Mouse (Mus musculus) liver, embryonic 14.5 days (tissue): ENCODE results near the gene Fgfr2. TPM values are rescaled to one million over a fixed set of nuclear protein-coding genes. Genes with fewer than 3 reads are reported as not detected.

Experiments used
- ATAC-seq: fragments of 200-750 bp; cut with Nextera tagmentation; 2 replicates; pipeline ENCODE4 v1.8.0; 2017; ENCODE audit warnings: moderate number of reproducible peaks, mild to moderate bottlenecking, moderate library complexity; ENCODE audit not compliant: insufficient read depth
- DNase-seq, 3 experiments: peaks; one replicate each; pipeline ENCODE4 v3.0.0-alpha.2; 2012 to 2013; ENCODE audit warnings: low read depth in 3 of 3, low spot score in 3 of 3
- H3K27ac ChIP-seq: fragments of 300-500 bp; sonication (generic); 2 replicates; pipeline ENCODE4 v1.5.1; 2014; ENCODE audit warnings: moderate library complexity, mild to moderate bottlenecking, control low read depth, inconsistent platforms
- H3K27me3 ChIP-seq: fragments of 300-500 bp; sonication (generic); 2 replicates; pipeline ENCODE4 v1.6.1; 2014; ENCODE audit warnings: mild to moderate bottlenecking, low read length, moderate library complexity; ENCODE audit not compliant: control insufficient read depth, insufficient read depth
- H3K36me3 ChIP-seq: fragments of 300-500 bp; sonication (generic); replicated peaks from 2 replicates; pipeline ENCODE4 v1.6.1; 2014; ENCODE audit warnings: low read depth; ENCODE audit not compliant: control insufficient read depth, insufficient read depth
- H3K4me1 ChIP-seq, 2 experiments: fragments of 200-500 bp in 1 of 2; fragments of 300-500 bp in 1 of 2; sonication (generic) in 1 of 2; replicated peaks; 2 replicates each; pipeline ENCODE4 v1.6.1; 2012 to 2014; ENCODE audit warnings: antibody characterized with exemption in 1 of 2, inconsistent platforms in 1 of 2, low read length in 1 of 2; ENCODE audit not compliant: control insufficient read depth in 2 of 2, insufficient read depth in 2 of 2
- H3K4me2 ChIP-seq: fragments of 300-500 bp; sonication (generic); 2 replicates; pipeline ENCODE4 v1.6.1; 2014; ENCODE audit warnings: low read depth, mild to moderate bottlenecking, control low read depth, moderate library complexity
- H3K4me3 ChIP-seq, 2 experiments: fragments of 200-500 bp in 1 of 2; fragments of 300-500 bp in 1 of 2; sonication (generic) in 1 of 2; 2 replicates each; pipeline ENCODE4 v1.5.1; 2012 to 2014; ENCODE audit warnings: low read depth in 2 of 2, low read length in 2 of 2, mild to moderate bottlenecking in 2 of 2, control low read depth in 1 of 2, inconsistent platforms in 1 of 2, moderate library complexity in 1 of 2; ENCODE audit not compliant: insufficient read depth in 1 of 2
- H3K9ac ChIP-seq: fragments of 300-500 bp; sonication (generic); replicated peaks from 2 replicates; pipeline ENCODE4 v1.6.1; 2014; ENCODE audit warnings: mild to moderate bottlenecking, control low read depth, moderate library complexity
- H3K9me3 ChIP-seq: fragments of 300-500 bp; sonication (generic); 2 replicates; pipeline ENCODE4 v1.6.1; 2016; ENCODE audit warnings: low read length, mixed read lengths; ENCODE audit not compliant: control insufficient read depth
- CTCF ChIP-seq: IDR thresholded peaks from 2 replicates; pipeline ENCODE4 v1.5.1; 2016; ENCODE audit warnings: antibody characterized with exemption, low read depth, control low read depth
- EP300 ChIP-seq: IDR thresholded peaks from 2 replicates; pipeline ENCODE4 v1.6.1; 2016; ENCODE audit warnings: antibody characterized with exemption, low read depth
- WGBS: fragments of 180-500 bp; shearing (Covaris S2); extraction: QIAGEN DNeasy Blood & Tissue Kit; methylation state at CpG from one replicate; pipeline ENCODE4 v1.1.7; 2014; ENCODE audit not compliant: insufficient replicate concordance; 5-methylcytosine and 5-hydroxymethylcytosine counted together
- polyA plus RNA-seq, 2 experiments: library from polyadenylated mRNA; depleted of rRNA in 1 of 2; stranded (reverse) in 1 of 2; unstranded in 1 of 2; fragments of >200 nt; fragmentation: Nextera tagmentation in 1 of 2; extraction: Ambion mirVana in 1 of 2; gene quantifications; 2 replicates each; pipeline versions ENCODE4 v1.2.1 to v1.2.3; 2012 to 2014

The Fgfr2 gene
- polyA plus RNA-seq, 2 experiments: 7.9 to 8.8 TPM

DNA sequence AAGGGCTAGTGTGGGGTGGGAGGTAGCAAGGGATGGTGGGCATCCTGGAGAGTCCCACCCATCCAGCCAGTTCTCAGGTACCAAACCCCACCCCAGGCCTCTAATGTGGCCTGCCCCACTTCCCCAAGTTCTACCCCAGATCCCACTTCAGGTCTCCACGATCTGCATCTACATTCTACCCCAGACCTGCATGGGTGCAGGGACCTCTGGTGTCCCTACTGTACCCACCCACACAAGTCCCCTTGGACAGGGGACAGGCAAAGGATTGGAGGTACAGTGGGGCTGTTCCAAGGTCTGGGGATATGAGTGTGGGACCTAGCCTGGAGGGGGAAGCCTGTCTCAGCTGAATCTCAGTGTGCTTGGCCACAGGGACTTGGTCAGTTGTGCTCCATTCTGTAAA lies 441.3 kb downstream of the Fgfr2 start:
- Histone ChIP-seq H3K9me3 (no peaks in the 10 kb centered on the region), H3K27me3 (no peaks in the 10 kb centered on the region), H3K4me3 (no peak overlapping the region), H3K9ac (no peak overlapping the region), H3K27ac (no peak overlapping the region), H3K36me3 (no peaks in the 10 kb centered on the region), H3K4me2 (no peak overlapping the region), H3K4me1 (peaks cover 0 to 9% of the 10 kb centered on the region in 2 experiments; a peak in 3 of 4 replicates)
- ATAC-seq (no peak), DNase-seq (no peak)
- TF ChIP-seq CTCF: no peak
- TF ChIP-seq EP300: no peak
- 79% methylated on average over 1 of the region's 1 CpGs for WGBS

DNA sequence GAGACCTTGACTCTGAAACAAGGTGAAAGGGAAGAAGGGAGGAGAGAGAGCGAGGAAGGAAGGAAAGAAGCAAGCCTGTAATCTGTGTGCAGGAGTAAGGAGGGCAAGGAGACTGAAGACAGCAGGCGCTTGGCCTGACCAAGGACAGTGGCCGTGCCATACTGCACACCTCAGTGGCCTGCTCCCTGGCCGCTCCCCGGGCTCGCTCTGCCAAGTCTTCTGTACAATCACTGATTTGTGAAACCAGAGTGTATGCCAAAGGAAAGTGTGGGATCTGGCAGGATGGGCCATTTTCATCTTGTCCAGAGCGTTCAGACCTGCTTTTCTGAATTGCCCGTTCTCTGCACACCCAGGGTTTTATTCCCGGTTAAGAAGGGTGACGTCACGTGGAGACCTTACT lies 441.9 kb downstream of the Fgfr2 start:
- Histone ChIP-seq H3K4me3 (no peak overlapping the region), H3K36me3 (no peaks in the 10 kb centered on the region), H3K9ac (no peak overlapping the region), H3K4me2 (no peak overlapping the region), H3K27ac (no peak overlapping the region), H3K27me3 (no peaks in the 10 kb centered on the region), H3K4me1 (peaks cover 0 to 5% of the 10 kb centered on the region in 2 experiments; a peak in 2 of 4 replicates), H3K9me3 (no peaks in the 10 kb centered on the region)
- WGBS: 76% methylated on average over 11 of the region's 11 CpGs
- DNase-seq: no peak
- TF ChIP-seq EP300 (no peak), CTCF (no peak)
- no peak for ATAC-seq

DNA sequence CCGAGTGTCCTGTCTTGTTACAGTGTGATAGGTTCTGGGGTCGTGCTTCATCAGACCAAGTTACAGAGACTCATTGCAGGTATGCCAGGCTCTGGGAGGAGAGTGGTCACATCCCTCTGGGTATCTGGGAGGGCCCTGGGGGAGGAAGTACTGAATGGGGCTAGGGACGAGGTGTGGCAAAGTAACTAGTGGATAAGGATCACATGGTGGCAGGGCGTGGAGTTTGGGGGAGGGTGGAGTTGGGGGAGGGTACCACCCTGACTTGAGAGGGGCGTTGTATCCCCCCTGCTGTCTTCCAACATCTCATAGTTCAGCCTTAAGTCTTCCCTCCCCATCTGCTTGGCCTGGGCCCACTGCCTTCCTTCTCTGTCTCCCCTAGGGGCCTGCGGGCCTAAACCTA lies 443.6 kb downstream of the Fgfr2 start:
- Histone ChIP-seq H3K9me3 (no peaks in the 10 kb centered on the region), H3K36me3 (no peaks in the 10 kb centered on the region), H3K4me3 (no peak overlapping the region), H3K4me1 (peaks cover 0 to 5% of the 10 kb centered on the region in 2 experiments; a peak in 2 of 4 replicates), H3K27me3 (no peaks in the 10 kb centered on the region), H3K27ac (no peak overlapping the region), H3K4me2 (no peak overlapping the region), H3K9ac (no peak overlapping the region)
- 0 out of 2 replicates have a peak, but pooled peaks have one; percentile 12 for ATAC-seq
- TF ChIP-seq EP300 (no peak), CTCF (no peak)
- WGBS: 27% methylated on average over 6 of the region's 6 CpGs
- no peak for DNase-seq

DNA sequence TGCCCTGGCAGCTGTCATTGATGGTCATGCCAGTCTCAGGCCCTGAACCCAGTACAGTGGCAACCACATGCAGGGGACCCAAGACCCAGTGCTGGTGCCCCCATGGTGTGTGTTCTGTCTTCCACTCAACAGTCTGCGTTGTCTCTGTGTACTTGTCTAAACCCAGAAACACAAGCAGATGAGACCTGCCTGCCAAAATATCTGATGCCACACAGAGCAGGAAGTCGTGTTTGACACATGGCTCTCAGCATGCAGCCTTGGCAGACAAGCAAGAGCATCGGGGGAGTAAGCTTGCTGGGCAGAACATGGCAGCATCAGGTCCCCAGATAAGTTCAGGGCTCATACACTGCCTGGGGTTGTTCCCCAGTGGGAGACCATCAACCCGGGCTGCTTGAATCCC lies 444.0 kb downstream of the Fgfr2 start:
- peaks cover 0 to 5% of the 10 kb centered on the region in 2 experiments; a peak in 2 of 4 replicates for H3K4me1 ChIP-seq
- H3K27me3 ChIP-seq: no peaks in the 10 kb centered on the region
- H3K4me2 ChIP-seq: no peak overlapping the region
- WGBS: 38% methylated on average over 4 of the region's 4 CpGs
- TF ChIP-seq CTCF (no peak), EP300 (no peak)
- no peaks in the 10 kb centered on the region for H3K36me3 ChIP-seq
- no peak for ATAC-seq
- no peak overlapping the region for H3K4me3 ChIP-seq
- H3K9ac ChIP-seq: no peak overlapping the region
- no peaks in the 10 kb centered on the region for H3K9me3 ChIP-seq
- DNase-seq: no peak
- H3K27ac ChIP-seq: no peak overlapping the region

DNA sequence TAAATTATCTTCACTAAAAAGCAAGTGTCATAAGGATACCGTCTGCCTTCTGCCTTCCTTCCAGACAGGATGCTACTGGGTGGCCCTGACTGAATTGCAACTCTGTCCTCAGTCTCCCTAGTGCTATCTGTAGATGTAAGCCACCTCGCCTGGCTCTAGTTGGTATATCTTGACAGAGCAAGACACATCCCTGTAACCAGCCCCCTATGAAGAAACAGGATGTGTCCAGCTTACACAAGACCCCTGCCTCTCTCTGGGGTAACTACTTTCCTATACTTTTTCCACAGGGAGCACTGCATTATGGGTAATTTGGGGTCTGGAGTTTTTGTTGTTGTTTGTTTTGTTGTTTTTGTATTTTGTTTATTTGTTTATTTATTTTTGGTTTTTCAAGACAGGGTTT lies 447.2 kb downstream of the Fgfr2 start:
- DNase-seq: no peak
- Histone ChIP-seq H3K27ac (no peak overlapping the region), H3K9me3 (no peaks in the 10 kb centered on the region), H3K27me3 (no peaks in the 10 kb centered on the region), H3K4me3 (no peak overlapping the region), H3K4me2 (no peak overlapping the region), H3K36me3 (no peaks in the 10 kb centered on the region), H3K4me1 (peaks cover 0 to 8% of the 10 kb centered on the region in 2 experiments; a peak in 2 of 4 replicates), H3K9ac (no peak overlapping the region)
- TF ChIP-seq CTCF (no peak), EP300 (no peak)
- no peak for ATAC-seq
- 57% methylated on average over 2 of the region's 2 CpGs for WGBS
